Mouse (Mus musculus) erythroblast, embryonic 14.5 days (primary cell): ENCODE measurements around the gene Prox1. TPM values are rescaled to one million over a fixed set of nuclear protein-coding genes. Genes with fewer than 3 reads are reported as not detected.
A peak's percentile ranks its signal among the peaks of the same experiment; 100 is the strongest.

Experiments used
- H3K27me3 ChIP-seq: 2 replicates; pipeline ENCODE4 v1.6.1; 2012; ENCODE audit warnings: inconsistent platforms; ENCODE audit not compliant: control insufficient read depth
- H3K36me3 ChIP-seq: 2 replicates; pipeline ENCODE4 v1.6.1; 2012; ENCODE audit warnings: mild to moderate bottlenecking, inconsistent platforms; ENCODE audit not compliant: control insufficient read depth
- H3K4me1 ChIP-seq: 2 replicates; pipeline ENCODE4 v1.6.1; 2012; ENCODE audit warnings: inconsistent platforms; ENCODE audit not compliant: control insufficient read depth
- H3K4me3 ChIP-seq: replicated peaks from 2 replicates; pipeline ENCODE3; 2012; ENCODE audit warnings: moderate library complexity, mild to moderate bottlenecking, inconsistent platforms
- H3K9me3 ChIP-seq: 2 replicates; pipeline ENCODE4 v1.6.1; 2012; ENCODE audit warnings: low read length, inconsistent platforms, mixed read lengths; ENCODE audit not compliant: control insufficient read depth
- GATA1 ChIP-seq: IDR thresholded peaks from 2 replicates; pipeline ENCODE4 v1.6.1; 2012; ENCODE audit warnings: low read length, inconsistent platforms, mixed read lengths
- TAL1 ChIP-seq: IDR thresholded peaks from 3 replicates; pipeline ENCODE4 v1.6.1; 2012; ENCODE audit warnings: low read length, inconsistent platforms, mixed read lengths
- polyA plus RNA-seq: library from polyadenylated mRNA; stranded (reverse); fragments of >175 nt; gene quantifications from 2 replicates; pipeline ENCODE4 v1.2.3, GENCODE M21; 2012

Gene Prox1
- polyA plus RNA-seq, 1 experiment: 0.03 TPM

- TF ChIP-seq GATA1 (no peak), TAL1 (no peak)
- no peak overlapping the region for H3K4me3 ChIP-seq
- H3K9me3 ChIP-seq: peaks cover 2% of the 10 kb centered on the region; the same call in 1 of the 2 replicates
- H3K4me1 ChIP-seq: peaks cover 8% of the 10 kb centered on the region
- peaks cover 46% of the 10 kb centered on the region for H3K27me3 ChIP-seq
- no peaks in the 10 kb centered on the region for H3K36me3 ChIP-seq
Observed at GRCm38 (mm10) chr1:190176961-190177360, 6.4 kb upstream of the Prox1 start.

- TF ChIP-seq TAL1 (no peak), GATA1 (no peak)
- Histone ChIP-seq H3K36me3 (no peaks in the 10 kb centered on the region), H3K9me3 (peaks cover 2% of the 10 kb centered on the region; the same call in 1 of the 2 replicates), H3K27me3 (peaks cover 66% of the 10 kb centered on the region), H3K4me1 (peaks cover 8% of the 10 kb centered on the region), H3K4me3 (peak overlapping the region; percentile 28)
Observed at GRCm38 (mm10) chr1:190174671-190175661, 4.5 kb upstream of the Prox1 start.

- TF ChIP-seq GATA1: no peak
- no peak for TF ChIP-seq TAL1
Observed at GRCm38 (mm10) chr1:190174231-190174630, 3.7 kb upstream of the Prox1 start.

GRCm38 (mm10) chr1:190173596-190173995 is 3.1 kb upstream of the Prox1 start:
- TF ChIP-seq TAL1 (no peak), GATA1 (no peak)
- H3K36me3 ChIP-seq: no peaks in the 10 kb centered on the region
- H3K9me3 ChIP-seq: peaks cover 2% of the 10 kb centered on the region; the same call in 1 of the 2 replicates
- H3K4me1 ChIP-seq: peaks cover 8% of the 10 kb centered on the region
- peaks cover 80% of the 10 kb centered on the region for H3K27me3 ChIP-seq
- no peak overlapping the region for H3K4me3 ChIP-seq

More at GRCm38 (mm10) chr1:190174231-190174630, 3.7 kb upstream of the Prox1 start:
- no peak overlapping the region for H3K4me3 ChIP-seq
- H3K27me3 ChIP-seq: peaks cover 74% of the 10 kb centered on the region
- no peaks in the 10 kb centered on the region for H3K36me3 ChIP-seq
- H3K9me3 ChIP-seq: peaks cover 2% of the 10 kb centered on the region; the same call in 1 of the 2 replicates
- H3K4me1 ChIP-seq: peaks cover 8% of the 10 kb centered on the region

- Histone ChIP-seq H3K36me3 (no peaks in the 10 kb centered on the region), H3K4me1 (peaks cover 8% of the 10 kb centered on the region), H3K9me3 (peaks cover 2% of the 10 kb centered on the region; the same call in 1 of the 2 replicates), H3K27me3 (peaks cover 86% of the 10 kb centered on the region), H3K4me3 (peak overlapping the region; percentile 26)
- no peak for TF ChIP-seq GATA1
- TF ChIP-seq TAL1: no peak
Observed at GRCm38 (mm10) chr1:190172979-190173461, 2.5 kb upstream of the Prox1 start.

GRCm38 (mm10) chr1:190172311-190172978 is 1.9 kb upstream of the Prox1 start:
- Histone ChIP-seq H3K4me3 (peak overlapping the region; percentile 26), H3K27me3 (peaks cover 90% of the 10 kb centered on the region), H3K9me3 (peaks cover 2% of the 10 kb centered on the region; the same call in 1 of the 2 replicates), H3K36me3 (no peaks in the 10 kb centered on the region), H3K4me1 (peaks cover 8% of the 10 kb centered on the region)
- TF ChIP-seq TAL1 (no peak), GATA1 (no peak)

GRCm38 (mm10) chr1:190171750-190172149 is 1.2 kb upstream of the Prox1 start:
- Histone ChIP-seq H3K4me3 (no peak overlapping the region), H3K4me1 (peaks cover 8% of the 10 kb centered on the region), H3K27me3 (peaks cover 89% of the 10 kb centered on the region), H3K36me3 (no peaks in the 10 kb centered on the region), H3K9me3 (peaks cover 2% of the 10 kb centered on the region; the same call in 1 of the 2 replicates)
- TF ChIP-seq TAL1 (no peak), GATA1 (no peak)

GRCm38 (mm10) chr1:190171341-190171740 is 827 bp upstream of the Prox1 start:
- Histone ChIP-seq H3K9me3 (peaks cover 2% of the 10 kb centered on the region; the same call in 1 of the 2 replicates), H3K4me3 (peak overlapping the region; percentile 16), H3K27me3 (peaks cover 89% of the 10 kb centered on the region), H3K4me1 (peaks cover 8% of the 10 kb centered on the region), H3K36me3 (no peaks in the 10 kb centered on the region)
- TF ChIP-seq GATA1: no peak
- no peak for TF ChIP-seq TAL1
